Mouse (Mus musculus) stomach, embryonic 15.5 days (tissue): Measurements from ENCODE around the gene Atg7. TPM values are rescaled to one million over a fixed set of nuclear protein-coding genes. Genes with fewer than 3 reads are reported as not detected.

Experiments used
- ATAC-seq: fragments of 200-750 bp; cut with Nextera tagmentation; 2 replicates; pipeline ENCODE4 v1.8.0; 2017; ENCODE audit warnings: low read depth, moderate number of reproducible peaks, moderate TSS enrichment; ENCODE audit not compliant: insufficient read depth, low FRiP score
- H3K27ac ChIP-seq: fragments of 300-500 bp; sonication (generic); 2 replicates; pipeline ENCODE4 v1.5.1; 2015; ENCODE audit warnings: mild to moderate bottlenecking, inconsistent platforms
- H3K27me3 ChIP-seq: fragments of 300-500 bp; sonication (generic); replicated peaks from 2 replicates; pipeline ENCODE4 v1.6.1; 2015; ENCODE audit warnings: inconsistent platforms
- H3K36me3 ChIP-seq: fragments of 300-500 bp; sonication (generic); 2 replicates; pipeline ENCODE4 v1.6.1; 2015; ENCODE audit warnings: inconsistent platforms
- H3K4me1 ChIP-seq: fragments of 300-500 bp; sonication (generic); 2 replicates; pipeline ENCODE4 v1.6.1; 2015; ENCODE audit warnings: inconsistent platforms
- H3K4me2 ChIP-seq: fragments of 300-500 bp; sonication (generic); 2 replicates; pipeline ENCODE4 v1.6.1; 2015; ENCODE audit warnings: mild to moderate bottlenecking, inconsistent platforms
- H3K4me3 ChIP-seq: fragments of 300-500 bp; sonication (generic); replicated peaks from 2 replicates; pipeline ENCODE4 v1.5.1; 2015; ENCODE audit warnings: inconsistent platforms
- H3K9ac ChIP-seq: fragments of 300-500 bp; sonication (generic); 2 replicates; pipeline ENCODE4 v1.6.1; 2015; ENCODE audit warnings: inconsistent platforms
- H3K9me3 ChIP-seq: fragments of 300-500 bp; sonication (generic); 2 replicates; pipeline ENCODE4 v1.6.1; 2016; ENCODE audit warnings: inconsistent platforms
- WGBS: fragments of 180-500 bp; shearing (Covaris S2); methylation state at CpG from one replicate; pipeline ENCODE4 v1.1.7; 2015; 5-methylcytosine and 5-hydroxymethylcytosine counted together
- polyA plus RNA-seq: library from polyadenylated mRNA; unstranded; fragments of >200 nt; fragmentation: Nextera tagmentation; extraction: Ambion mirVana; gene quantifications from 2 replicates; pipeline ENCODE4 v1.2.1, GENCODE M21; 2015

Gene Atg7
- polyA plus RNA-seq, 1 experiment from 2014 or later = 18.4 TPM

- H3K9me3 ChIP-seq = no peaks in the 10 kb centered on the region
- H3K4me2 ChIP-seq = no peak overlapping the region
- no peak for ATAC-seq
- H3K4me3 ChIP-seq = no peak overlapping the region
- no peak overlapping the region for H3K9ac ChIP-seq
- no peaks in the 10 kb centered on the region for H3K27me3 ChIP-seq
- H3K4me1 ChIP-seq = no peaks in the 10 kb centered on the region
- H3K36me3 ChIP-seq = no peaks in the 10 kb centered on the region
- WGBS = 85% methylated on average over 7 of the region's 7 CpGs
- no peak overlapping the region for H3K27ac ChIP-seq
These were observed 148.0 kb downstream of the Atg7 start for GRCm38 (mm10) chr6:114790902-114791301.

GRCm38 (mm10) chr6:114791846-114792245, 148.9 kb downstream of the Atg7 start:
- Histone ChIP-seq H3K9ac (no peak overlapping the region), H3K4me2 (no peak overlapping the region), H3K27me3 (no peaks in the 10 kb centered on the region), H3K4me1 (no peaks in the 10 kb centered on the region), H3K4me3 (no peak overlapping the region), H3K9me3 (no peaks in the 10 kb centered on the region), H3K36me3 (no peaks in the 10 kb centered on the region), H3K27ac (no peak overlapping the region)
- WGBS = 81% methylated on average over 4 of the region's 4 CpGs
- no peak for ATAC-seq

GRCm38 (mm10) chr6:114794706-114795105, 151.8 kb downstream of the Atg7 start:
- WGBS = 90% methylated on average over 9 of the region's 9 CpGs
- Histone ChIP-seq H3K9me3 (no peaks in the 10 kb centered on the region), H3K27me3 (no peaks in the 10 kb centered on the region), H3K36me3 (no peaks in the 10 kb centered on the region), H3K9ac (no peak overlapping the region), H3K4me1 (no peaks in the 10 kb centered on the region), H3K4me3 (no peak overlapping the region), H3K27ac (no peak overlapping the region), H3K4me2 (no peak overlapping the region)
- ATAC-seq = no peak

GRCm38 (mm10) chr6:114795706-114796325, 152.9 kb downstream of the Atg7 start:
- no peak overlapping the region for H3K4me2 ChIP-seq

DNA sequence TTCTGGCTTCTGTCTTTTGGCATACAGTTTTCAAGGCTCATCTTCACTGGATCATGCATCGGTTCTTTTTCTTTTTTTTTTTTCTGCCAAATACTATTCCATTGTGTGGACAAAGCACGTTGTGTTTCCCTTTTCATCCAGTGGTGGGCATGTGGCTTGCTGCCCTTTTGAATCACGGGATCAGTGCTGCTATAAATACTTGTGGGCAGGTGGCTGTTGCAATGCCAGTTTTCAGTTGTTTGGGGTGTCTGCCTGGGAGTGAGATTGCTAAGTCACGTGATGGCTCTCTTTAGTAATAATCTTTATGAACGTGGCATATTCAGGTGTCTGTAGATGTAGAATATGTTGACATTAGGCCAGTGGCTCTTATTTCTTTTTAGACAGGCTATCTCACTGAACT, 155.0 kb downstream of the Atg7 start:
- H3K4me3 ChIP-seq = no peak overlapping the region
- WGBS = 71% methylated on average over 5 of the region's 5 CpGs
- ATAC-seq = no peak

More at GRCm38 (mm10) chr6:114795706-114796325, 152.9 kb downstream of the Atg7 start:
- H3K9ac ChIP-seq = no peak overlapping the region
- H3K36me3 ChIP-seq = no peaks in the 10 kb centered on the region
- 69% methylated on average over 7 of the region's 7 CpGs for WGBS
- H3K4me1 ChIP-seq = no peaks in the 10 kb centered on the region
- no peaks in the 10 kb centered on the region for H3K27me3 ChIP-seq
- ATAC-seq = no peak
- H3K4me3 ChIP-seq = no peak overlapping the region
- H3K9me3 ChIP-seq = no peaks in the 10 kb centered on the region
- no peak overlapping the region for H3K27ac ChIP-seq

DNA sequence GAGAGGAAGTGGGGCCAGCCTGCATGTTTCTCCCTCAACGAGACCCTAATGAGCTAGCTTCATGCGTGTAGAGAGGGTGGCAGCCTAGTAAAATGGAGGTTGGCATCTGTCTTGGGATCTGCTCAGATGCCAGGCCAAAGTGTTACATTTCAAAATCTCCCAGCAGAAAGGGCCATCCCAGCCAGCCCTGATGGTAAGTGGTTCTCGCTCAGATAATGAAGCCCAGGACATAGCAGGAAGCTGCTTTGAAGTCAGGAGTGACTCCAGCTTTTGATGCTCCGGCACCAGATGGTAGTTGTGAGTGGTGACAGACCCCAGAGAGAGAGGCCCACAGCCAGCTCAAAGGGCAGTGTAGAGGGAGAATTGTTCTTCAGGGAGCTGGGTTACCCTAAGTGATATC, 155.8 kb downstream of the Atg7 start:
- Histone ChIP-seq H3K4me3 (no peak overlapping the region), H3K9ac (no peak overlapping the region), H3K9me3 (no peaks in the 10 kb centered on the region), H3K4me1 (no peaks in the 10 kb centered on the region), H3K36me3 (no peaks in the 10 kb centered on the region), H3K4me2 (no peak overlapping the region), H3K27ac (no peak overlapping the region), H3K27me3 (no peaks in the 10 kb centered on the region)
- 57% methylated on average over 4 of the region's 4 CpGs for WGBS
- no peak for ATAC-seq

More for the DNA sequence above, 155.0 kb downstream of the Atg7 start:
- Histone ChIP-seq H3K9ac (no peak overlapping the region), H3K36me3 (no peaks in the 10 kb centered on the region), H3K27ac (no peak overlapping the region), H3K4me2 (no peak overlapping the region), H3K9me3 (no peaks in the 10 kb centered on the region), H3K4me1 (no peaks in the 10 kb centered on the region), H3K27me3 (no peaks in the 10 kb centered on the region)

- Histone ChIP-seq H3K27ac (no peak overlapping the region), H3K4me3 (no peak overlapping the region), H3K9me3 (no peaks in the 10 kb centered on the region), H3K9ac (no peak overlapping the region), H3K27me3 (no peaks in the 10 kb centered on the region), H3K4me2 (no peak overlapping the region), H3K4me1 (no peaks in the 10 kb centered on the region), H3K36me3 (no peaks in the 10 kb centered on the region)
- 41% methylated on average over 2 of the region's 2 CpGs for WGBS
- ATAC-seq = peak; percentile 35; the same call in 1 of the 2 replicates
These were observed 157.5 kb downstream of the Atg7 start for GRCm38 (mm10) chr6:114800291-114800965.

- Histone ChIP-seq H3K4me3 (no peak overlapping the region), H3K9me3 (no peaks in the 10 kb centered on the region), H3K36me3 (no peaks in the 10 kb centered on the region), H3K4me2 (no peak overlapping the region), H3K27ac (no peak overlapping the region), H3K4me1 (no peaks in the 10 kb centered on the region), H3K27me3 (no peaks in the 10 kb centered on the region), H3K9ac (no peak overlapping the region)
- ATAC-seq = no peak
- 74% methylated on average over 8 of the region's 8 CpGs for WGBS
These were observed 161.1 kb downstream of the Atg7 start for GRCm38 (mm10) chr6:114803915-114804535.

DNA sequence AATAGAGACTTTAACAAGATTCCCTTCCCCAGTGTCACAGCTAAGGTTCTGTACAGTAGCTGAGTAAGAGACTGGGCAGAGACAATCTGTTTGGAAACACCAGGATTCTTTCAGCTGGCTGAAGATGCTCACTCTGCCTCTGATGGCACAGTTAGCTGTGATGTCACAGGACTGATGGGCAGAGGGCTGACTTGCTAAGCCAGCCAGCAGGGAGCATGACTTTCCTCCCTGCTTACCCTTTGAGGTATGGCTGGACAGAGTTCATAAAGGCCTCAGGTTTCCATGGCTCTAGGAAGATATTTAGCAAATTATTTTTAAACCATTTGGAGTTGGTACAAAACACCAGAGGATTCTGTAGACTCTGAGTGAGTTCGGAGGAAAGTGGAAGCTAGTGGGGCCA, 162.0 kb downstream of the Atg7 start:
- WGBS = 70% methylated on average over 1 of the region's 1 CpGs
- H3K9ac ChIP-seq = no peak overlapping the region
- H3K36me3 ChIP-seq = no peaks in the 10 kb centered on the region
- no peak for ATAC-seq
- H3K4me3 ChIP-seq = no peak overlapping the region
- H3K27me3 ChIP-seq = no peaks in the 10 kb centered on the region
- no peaks in the 10 kb centered on the region for H3K4me1 ChIP-seq
- no peak overlapping the region for H3K4me2 ChIP-seq
- H3K9me3 ChIP-seq = no peaks in the 10 kb centered on the region
- H3K27ac ChIP-seq = no peak overlapping the region

DNA sequence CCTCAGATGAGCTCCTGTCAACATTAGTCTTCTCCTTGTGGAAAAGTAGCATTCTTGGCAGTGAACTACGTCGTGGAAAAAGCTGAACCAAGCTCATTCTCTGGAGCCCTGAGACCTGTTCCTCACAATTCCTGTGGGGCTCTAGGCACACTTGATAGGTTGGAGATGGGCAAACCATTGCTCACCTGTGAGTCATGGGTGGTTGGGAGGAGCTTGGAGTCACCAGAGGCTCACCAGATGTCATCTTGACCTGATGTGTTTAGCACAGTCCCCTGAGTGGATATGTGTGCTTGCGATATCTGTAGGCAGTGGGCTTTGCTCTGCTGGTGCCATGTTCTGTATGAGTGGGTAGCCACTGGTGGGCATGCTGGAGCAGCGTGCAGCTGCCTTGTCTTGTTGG, 163.0 kb downstream of the Atg7 start:
- Histone ChIP-seq H3K36me3 (no peaks in the 10 kb centered on the region), H3K4me1 (no peaks in the 10 kb centered on the region), H3K4me3 (no peak overlapping the region), H3K27me3 (no peaks in the 10 kb centered on the region), H3K4me2 (no peak overlapping the region), H3K27ac (no peak overlapping the region), H3K9me3 (no peaks in the 10 kb centered on the region), H3K9ac (no peak overlapping the region)
- 83% methylated on average over 4 of the region's 4 CpGs for WGBS
- no peak for ATAC-seq

DNA sequence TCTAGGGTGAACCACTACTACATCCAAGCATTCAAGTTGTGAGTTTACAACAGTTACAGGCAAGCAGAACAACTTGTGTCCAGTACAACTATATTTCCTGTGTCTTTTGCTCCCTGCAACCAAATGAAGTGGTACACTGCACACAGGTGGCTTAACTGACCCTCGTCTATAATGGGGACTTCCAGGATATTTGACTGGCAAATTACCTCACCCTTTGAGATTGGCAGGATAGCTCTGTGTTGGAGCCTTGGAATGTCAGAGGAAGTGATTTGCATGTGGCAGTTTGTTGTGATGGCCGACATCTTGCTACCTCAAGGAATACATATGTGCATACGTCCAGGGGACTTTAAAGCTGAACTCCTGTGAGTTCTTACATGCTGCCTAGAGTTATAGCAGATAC, 164.6 kb downstream of the Atg7 start:
- Histone ChIP-seq H3K9ac (no peak overlapping the region), H3K4me1 (no peaks in the 10 kb centered on the region), H3K4me3 (no peak overlapping the region), H3K9me3 (no peaks in the 10 kb centered on the region), H3K27me3 (no peaks in the 10 kb centered on the region), H3K27ac (no peak overlapping the region), H3K36me3 (no peaks in the 10 kb centered on the region), H3K4me2 (no peak overlapping the region)
- WGBS = 80% methylated on average over 3 of the region's 3 CpGs
- ATAC-seq = no peak

GRCm38 (mm10) chr6:114808654-114809430, 165.9 kb downstream of the Atg7 start:
- no peaks in the 10 kb centered on the region for H3K27me3 ChIP-seq
- no peak overlapping the region for H3K27ac ChIP-seq
- no peak overlapping the region for H3K4me3 ChIP-seq
- H3K4me1 ChIP-seq = no peaks in the 10 kb centered on the region
- H3K9ac ChIP-seq = no peak overlapping the region
- WGBS = 91% methylated on average over 3 of the region's 3 CpGs
- ATAC-seq = no peak
- H3K9me3 ChIP-seq = no peaks in the 10 kb centered on the region
- H3K36me3 ChIP-seq = no peaks in the 10 kb centered on the region
- no peak overlapping the region for H3K4me2 ChIP-seq
